Mouse (Mus musculus): ENCODE results near the gene Gabrb3.

Gene Gabrb3

DNA sequence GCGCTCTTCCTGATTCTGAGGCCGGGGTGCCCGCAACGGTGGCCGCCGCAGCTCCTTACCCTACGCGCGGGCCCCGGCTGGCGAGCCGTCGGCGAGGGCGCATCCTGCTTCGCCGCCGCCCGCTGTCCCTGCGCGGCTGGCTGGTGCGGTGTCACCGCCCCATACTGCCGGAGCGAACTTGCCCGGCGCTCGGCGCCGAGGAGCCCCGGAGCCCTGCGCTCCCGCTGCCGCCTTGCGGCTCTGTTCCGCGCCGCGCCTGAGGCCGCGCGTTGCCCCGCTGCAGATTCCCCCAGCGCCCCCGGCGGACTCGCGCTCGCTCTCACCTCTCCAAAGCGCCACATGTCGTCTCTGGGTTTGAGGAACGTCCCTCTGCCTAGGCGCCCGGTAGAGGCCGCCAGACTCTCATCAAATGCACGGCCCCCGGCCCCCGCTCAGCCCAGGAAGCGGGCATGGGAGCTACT lies 90.2 kb downstream of the Gabrb3 start, which contains the start of gene Gabra5:
Gabra5 (minus strand) TSS at position 379 of the 461 bp plus-strand sequence.
- in situ Hi-C loops (cut with MboI; ENCODE audit: low pct_unique_long_range_greater_than_20kb in 1 of 2, low sequenced_read_pairs in 2 of 2, unreplicated experiment in 1 of 2) = no loop called here

DNA sequence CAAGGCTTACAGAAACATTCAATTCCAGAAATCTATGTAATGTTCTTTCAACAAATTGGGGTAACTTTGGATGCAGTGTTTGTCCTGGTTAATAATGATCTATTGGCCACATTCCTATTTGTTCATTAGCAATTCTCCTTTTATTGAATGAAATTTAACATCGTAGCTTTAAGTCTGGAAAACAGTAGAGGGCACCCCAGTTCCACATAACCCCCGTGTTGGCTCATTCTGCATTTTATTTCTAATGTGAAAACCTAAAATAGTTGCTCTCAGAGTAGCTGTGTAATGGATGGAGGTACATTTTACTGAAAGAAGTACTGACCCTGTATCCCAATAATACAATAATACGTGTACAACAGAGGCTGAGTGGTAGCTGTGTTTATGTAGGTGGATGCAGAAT lies 93.5 kb downstream of the Gabrb3 start:
- in situ Hi-C loops (cut with MboI; ENCODE audit: low pct_unique_long_range_greater_than_20kb in 1 of 2, low sequenced_read_pairs in 2 of 2, unreplicated experiment in 1 of 2) = no loop called here

DNA sequence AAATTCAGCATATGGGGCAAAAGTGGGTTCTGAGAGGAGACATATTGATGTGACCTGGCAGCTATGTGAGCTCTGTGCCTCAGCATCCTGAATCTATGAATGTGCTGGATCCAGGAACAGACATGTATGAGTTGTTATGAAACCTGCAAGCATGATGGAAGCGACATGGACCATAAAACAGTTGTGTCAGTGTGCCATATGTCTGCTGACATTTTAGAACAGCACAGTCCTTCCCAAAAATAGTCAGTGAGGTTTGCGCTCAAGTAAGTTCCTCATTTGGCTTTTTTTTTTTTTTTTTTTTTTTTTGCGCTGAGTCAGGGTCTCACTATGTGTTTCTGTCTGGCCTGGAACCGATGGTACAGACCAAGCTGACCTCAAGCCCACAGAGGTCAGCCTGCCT lies 110.0 kb downstream of the Gabrb3 start:
- in situ Hi-C loops (cut with MboI; ENCODE audit: low pct_unique_long_range_greater_than_20kb in 1 of 2, low sequenced_read_pairs in 2 of 2, unreplicated experiment in 1 of 2) = no loop called here

DNA sequence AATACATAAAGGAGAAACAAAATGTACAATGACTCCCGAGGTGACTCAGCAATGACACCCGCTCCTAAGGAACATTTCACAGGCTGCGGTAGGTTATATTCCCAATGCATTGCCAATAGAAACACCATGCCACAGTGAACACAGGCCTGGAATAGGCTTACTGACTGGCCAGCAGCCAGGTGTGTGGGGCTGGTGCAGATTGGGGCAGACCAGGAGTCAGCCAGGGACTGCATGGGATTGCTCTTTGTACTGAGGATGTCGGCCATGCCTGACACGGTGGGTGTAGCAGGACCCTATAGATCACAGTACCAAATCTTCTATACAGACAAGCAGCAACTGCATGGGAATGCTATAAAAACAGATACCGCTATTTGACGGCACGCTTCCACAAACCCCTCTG lies 110.5 kb downstream of the Gabrb3 start:
- in situ Hi-C loops (cut with MboI; ENCODE audit: low pct_unique_long_range_greater_than_20kb in 1 of 2, low sequenced_read_pairs in 2 of 2, unreplicated experiment in 1 of 2) = no loop called here

DNA sequence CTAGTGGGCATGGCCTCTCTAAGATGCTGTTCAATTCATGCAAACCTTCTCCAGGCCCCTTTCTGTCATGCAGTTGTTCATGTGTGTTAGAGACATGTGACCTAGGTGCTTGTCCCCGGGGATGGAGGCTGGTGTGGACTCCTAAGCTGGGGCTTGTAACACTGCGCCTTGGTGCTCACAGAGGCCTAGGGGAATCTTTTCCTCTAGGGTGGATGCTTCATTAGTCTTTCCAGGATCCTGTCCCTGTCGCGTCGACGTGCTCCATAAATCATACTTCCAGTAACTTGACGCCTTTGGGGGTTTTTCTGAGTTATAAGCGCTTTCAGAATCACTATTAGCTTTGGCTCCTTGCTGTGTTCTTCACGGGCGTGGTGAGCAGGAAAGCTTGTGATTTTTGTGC lies 113.2 kb downstream of the Gabrb3 start:
- in situ Hi-C loops (cut with MboI; ENCODE audit: low pct_unique_long_range_greater_than_20kb in 1 of 2, low sequenced_read_pairs in 2 of 2, unreplicated experiment in 1 of 2) = no loop called here

GRCm38 (mm10) chr7:57538565-57538964 lies 119.1 kb downstream of the Gabrb3 start:
- in situ Hi-C loops (cut with MboI; ENCODE audit: low pct_unique_long_range_greater_than_20kb in 1 of 2, low sequenced_read_pairs in 2 of 2, unreplicated experiment in 1 of 2) = no loop called here

DNA sequence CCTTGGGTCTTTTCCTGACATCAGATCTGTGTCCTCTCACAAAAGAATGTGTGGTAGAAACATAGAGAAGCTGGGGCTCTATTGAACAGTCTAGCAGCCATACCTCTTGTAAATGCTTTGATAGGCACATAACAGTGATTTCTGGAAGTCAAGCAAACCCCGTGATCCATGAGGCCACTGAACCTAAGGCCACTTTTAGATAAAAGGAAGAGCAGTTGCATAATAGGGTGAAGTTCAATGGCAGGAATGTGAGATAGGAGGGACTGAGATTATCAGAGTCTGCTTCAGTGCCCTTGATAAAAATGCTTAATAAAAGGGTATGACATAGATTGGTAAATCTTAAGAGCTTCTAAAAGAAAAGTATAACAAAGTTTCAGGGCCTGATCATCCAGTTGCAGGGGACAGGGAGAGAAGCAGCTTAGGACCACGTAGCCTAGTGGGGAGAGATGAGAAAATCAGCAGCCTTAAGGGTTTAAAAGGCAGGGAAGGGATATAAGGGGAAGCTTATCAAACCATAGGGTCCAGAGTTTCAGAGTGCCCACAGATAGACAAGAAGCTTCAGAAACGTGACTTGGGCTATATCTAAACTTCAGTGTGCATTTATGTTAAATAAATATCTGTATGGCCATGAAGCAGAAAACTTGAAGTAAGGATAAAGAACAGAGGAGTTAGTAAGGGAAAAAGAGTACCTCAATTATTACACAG lies 141.4 kb downstream of the Gabrb3 start:
- in situ Hi-C loops (cut with MboI; ENCODE audit: low pct_unique_long_range_greater_than_20kb in 1 of 2, low sequenced_read_pairs in 2 of 2, unreplicated experiment in 1 of 2) = no loop called here

DNA sequence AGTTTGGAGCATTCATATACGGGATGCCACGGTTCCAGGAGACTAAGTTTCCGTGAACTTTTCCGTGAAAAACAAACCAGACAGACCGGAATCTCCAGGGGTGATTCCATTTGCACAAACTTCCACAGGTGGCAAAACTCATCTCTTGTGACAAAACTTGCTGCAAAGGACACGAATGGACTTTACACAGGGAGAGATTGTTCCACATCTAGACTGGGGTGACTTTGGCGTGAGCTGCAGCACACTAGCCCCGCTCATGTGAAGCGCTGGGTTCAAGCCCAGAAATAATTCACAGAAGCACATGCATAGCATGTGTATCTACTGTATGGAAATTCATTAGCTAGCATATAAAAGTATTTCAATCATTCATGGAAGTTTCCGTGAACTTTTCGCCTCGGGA lies 144.9 kb downstream of the Gabrb3 start:
- in situ Hi-C loops (cut with MboI; ENCODE audit: low pct_unique_long_range_greater_than_20kb in 1 of 2, low sequenced_read_pairs in 2 of 2, unreplicated experiment in 1 of 2) = no loop called here

DNA sequence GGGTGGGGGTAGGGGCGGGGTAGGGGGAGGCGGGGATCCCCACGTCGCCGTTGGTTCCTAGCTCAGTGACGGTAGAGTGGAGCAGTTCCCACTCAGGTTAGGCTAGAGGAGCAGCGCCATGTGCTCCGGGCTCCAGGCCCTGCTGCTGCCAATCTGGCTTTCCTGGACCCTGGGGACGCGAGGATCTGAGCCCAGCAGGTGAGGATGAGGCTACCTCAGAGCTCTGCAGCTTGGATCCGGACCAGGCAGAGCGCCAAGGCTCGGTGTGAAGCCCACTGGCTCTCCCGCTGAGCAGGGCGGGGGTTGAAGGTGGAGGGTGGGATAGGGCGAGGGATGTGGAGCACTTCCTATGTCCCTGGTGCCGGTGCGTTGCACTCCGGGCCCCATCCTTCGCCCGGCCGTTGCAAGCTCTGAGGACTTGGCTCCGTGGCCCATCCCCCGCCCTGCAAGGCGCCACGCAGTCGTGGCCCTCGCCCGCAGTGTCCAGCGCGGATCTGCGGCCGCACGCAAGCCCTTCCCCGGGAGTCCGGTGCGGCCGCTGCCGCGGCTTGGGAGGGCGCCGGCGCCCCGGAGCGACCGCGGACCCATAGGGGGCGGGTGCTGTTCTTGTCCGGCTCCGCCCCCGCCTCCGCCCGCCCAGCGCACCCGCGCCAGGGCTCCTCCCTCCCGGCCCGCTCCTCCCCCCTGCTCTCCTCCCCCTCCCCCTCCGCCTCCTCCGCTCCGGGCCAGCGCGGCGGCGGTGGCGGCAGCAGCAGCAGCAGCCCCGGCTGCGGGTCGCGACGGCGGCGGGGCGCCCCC lies 171.2 kb downstream of the Gabrb3 start:
- in situ Hi-C loops (cut with MboI; ENCODE audit: low pct_unique_long_range_greater_than_20kb in 1 of 2, low sequenced_read_pairs in 2 of 2, unreplicated experiment in 1 of 2) = no loop called here

DNA sequence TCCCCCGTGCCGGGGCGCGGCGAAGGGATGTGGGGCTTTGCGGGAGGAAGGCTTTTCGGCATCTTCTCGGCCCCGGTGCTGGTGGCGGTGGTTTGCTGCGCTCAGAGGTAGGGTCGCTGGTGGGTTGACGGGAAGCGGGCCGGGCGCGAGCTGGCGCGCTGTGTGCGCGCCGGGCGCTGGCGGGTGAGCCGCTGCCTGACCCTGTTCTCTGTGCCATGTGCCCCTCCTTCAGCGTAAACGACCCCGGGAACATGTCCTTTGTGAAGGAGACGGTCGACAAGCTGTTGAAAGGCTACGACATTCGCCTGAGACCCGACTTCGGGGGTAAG lies 171.7 kb downstream of the Gabrb3 start:
- in situ Hi-C loops (cut with MboI; ENCODE audit: low pct_unique_long_range_greater_than_20kb in 1 of 2, low sequenced_read_pairs in 2 of 2, unreplicated experiment in 1 of 2) = no loop called here

DNA sequence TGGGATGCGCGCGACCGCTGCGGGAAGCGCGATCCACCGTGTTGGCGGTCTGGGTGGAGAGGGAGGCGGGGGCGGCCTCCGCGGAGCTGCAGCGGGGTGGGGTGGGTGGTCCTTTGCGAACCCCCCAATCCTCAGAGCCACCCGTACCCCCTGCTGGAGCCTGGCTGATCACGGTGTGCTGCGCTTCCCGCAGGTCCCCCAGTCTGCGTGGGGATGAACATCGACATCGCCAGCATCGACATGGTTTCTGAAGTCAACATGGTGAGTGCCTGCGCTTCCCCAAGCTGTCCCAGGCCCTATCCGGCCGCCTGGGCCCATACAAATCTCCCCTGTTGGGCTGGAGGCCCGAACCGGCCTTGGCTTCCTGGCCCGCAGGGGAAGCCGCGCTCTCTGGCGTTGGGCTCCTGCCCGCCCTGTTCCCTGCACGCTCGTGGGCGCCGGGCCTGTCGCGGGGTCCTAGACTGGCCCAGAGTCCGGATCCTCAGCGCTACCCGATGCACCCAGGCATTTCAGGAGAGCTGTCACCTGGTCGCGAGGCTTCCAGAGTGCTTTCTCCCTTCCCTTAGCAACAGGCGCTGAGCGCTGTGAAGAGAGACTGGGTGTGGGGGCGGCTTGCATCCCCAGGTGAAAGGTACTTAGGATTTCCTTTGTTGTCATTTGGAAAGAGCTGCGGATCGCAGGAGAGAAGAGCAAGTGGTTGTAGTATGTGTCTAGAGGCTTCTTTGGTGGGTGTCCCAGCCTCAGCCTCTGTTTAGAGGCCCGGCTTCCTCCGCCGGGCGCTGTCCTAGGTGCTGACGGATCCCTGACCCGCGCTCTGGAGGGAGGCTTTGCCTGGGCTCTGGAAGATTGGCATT lies 172.3 kb downstream of the Gabrb3 start:
- in situ Hi-C loops (cut with MboI; ENCODE audit: low pct_unique_long_range_greater_than_20kb in 1 of 2, low sequenced_read_pairs in 2 of 2, unreplicated experiment in 1 of 2) = no loop called here

- in situ Hi-C loops (cut with MboI; ENCODE audit: low pct_unique_long_range_greater_than_20kb in 1 of 2, low sequenced_read_pairs in 2 of 2, unreplicated experiment in 1 of 2) = no loop called here
These were observed 177.8 kb downstream of the Gabrb3 start for GRCm38 (mm10) chr7:57597341-57597740.

DNA sequence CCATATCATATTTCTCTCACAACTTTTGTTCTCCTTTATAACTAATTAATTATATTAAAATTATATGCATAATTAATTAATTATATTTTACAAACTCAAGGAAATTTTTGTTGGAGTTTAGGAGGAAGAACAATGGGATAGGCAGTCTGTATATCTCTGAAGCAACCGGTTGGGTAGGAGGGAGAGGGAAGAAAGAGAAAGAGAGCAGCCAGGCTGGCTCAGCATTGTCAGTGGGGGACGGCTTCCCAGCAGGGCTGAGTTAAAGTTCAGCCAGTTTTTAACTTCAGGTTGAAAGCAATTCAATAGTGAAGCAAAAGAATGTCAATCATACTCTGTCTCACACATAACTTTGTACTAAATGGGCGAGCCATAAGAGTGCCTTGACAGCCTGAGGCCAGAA lies 199.2 kb downstream of the Gabrb3 start:
- in situ Hi-C loops (cut with MboI; ENCODE audit: low pct_unique_long_range_greater_than_20kb in 1 of 2, low sequenced_read_pairs in 2 of 2, unreplicated experiment in 1 of 2) = no loop called here

DNA sequence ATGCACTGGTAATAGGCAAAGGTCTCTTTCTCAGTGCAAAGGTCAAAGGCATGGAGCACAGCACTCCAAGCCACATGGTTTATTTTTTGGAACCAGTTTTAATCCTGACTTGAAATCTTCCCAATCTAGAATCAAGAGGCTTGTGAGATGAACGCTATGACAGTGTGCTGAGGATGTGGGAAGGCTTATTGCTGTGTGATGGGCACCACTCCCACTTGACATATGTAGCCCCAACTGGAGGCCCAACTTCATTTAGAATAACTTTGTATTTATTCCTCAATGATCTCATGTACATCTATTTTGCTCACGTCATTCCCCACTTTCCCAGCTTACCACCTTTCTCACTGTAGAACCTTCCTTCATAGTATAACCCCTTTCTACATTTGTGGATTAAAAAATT lies 200.5 kb downstream of the Gabrb3 start:
- in situ Hi-C loops (cut with MboI; ENCODE audit: low pct_unique_long_range_greater_than_20kb in 1 of 2, low sequenced_read_pairs in 2 of 2, unreplicated experiment in 1 of 2) = no loop called here

DNA sequence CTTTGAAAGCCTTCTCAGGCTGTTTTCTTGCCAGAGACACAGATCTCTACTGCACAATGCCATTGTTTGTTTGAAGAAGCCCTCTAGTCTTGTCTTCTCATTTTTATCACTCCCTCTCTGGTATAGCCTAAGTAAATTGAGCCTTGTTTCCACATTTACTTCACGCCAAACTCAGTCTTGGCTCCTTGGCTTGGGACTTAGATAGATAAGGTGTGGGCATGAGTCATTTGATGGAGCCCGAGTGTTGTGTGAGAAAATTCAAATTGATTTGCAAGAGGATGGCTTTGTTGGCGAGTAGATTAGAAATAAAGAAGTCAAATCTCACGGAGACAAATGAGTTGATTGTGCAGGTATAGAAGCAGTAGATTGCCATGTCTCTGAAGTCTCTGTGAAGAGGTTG lies 204.2 kb downstream of the Gabrb3 start:
- in situ Hi-C loops (cut with MboI; ENCODE audit: low pct_unique_long_range_greater_than_20kb in 1 of 2, low sequenced_read_pairs in 2 of 2, unreplicated experiment in 1 of 2) = no loop called here

DNA sequence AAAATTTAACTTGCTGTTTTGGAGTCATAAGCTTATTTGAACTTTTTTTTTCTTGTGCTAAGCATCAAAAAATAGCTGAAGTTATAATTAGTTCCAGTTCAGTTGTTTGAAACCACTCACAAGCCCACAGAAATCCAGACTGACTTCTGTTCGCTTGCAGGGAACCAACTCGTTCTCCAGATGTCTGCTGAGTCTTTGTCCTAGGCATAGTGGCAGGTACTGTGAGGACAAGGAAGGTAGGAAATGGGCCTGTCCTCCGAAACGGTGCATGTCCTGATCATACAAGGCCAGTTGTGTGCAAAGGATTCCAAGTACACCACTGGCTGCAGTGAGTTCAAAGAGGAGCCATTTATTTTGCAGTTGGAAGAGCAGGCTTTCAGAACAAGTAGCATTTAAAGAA lies 215.5 kb downstream of the Gabrb3 start:
- in situ Hi-C loops (cut with MboI; ENCODE audit: low pct_unique_long_range_greater_than_20kb in 1 of 2, low sequenced_read_pairs in 2 of 2, unreplicated experiment in 1 of 2) = no loop called here

DNA sequence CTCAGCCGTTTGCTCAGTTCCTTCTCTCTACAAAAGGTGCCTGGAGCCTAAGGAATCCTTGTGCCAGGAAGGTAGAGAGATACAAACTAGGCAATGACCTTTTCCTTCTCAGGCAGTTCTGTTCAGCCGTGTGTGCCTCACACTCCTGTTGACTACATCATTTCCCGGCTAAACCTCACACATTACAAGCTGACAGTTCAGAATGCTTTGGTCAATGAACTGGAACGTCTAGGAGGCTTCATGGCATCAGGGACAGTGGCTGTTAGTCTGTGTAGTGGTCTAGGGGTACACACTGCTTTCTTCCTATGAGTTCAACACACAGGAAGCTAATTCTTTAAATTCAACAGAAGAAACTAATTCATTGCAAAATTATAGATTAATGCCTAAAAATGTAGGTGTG lies 216.2 kb downstream of the Gabrb3 start:
- in situ Hi-C loops (cut with MboI; ENCODE audit: low pct_unique_long_range_greater_than_20kb in 1 of 2, low sequenced_read_pairs in 2 of 2, unreplicated experiment in 1 of 2) = no loop called here

DNA sequence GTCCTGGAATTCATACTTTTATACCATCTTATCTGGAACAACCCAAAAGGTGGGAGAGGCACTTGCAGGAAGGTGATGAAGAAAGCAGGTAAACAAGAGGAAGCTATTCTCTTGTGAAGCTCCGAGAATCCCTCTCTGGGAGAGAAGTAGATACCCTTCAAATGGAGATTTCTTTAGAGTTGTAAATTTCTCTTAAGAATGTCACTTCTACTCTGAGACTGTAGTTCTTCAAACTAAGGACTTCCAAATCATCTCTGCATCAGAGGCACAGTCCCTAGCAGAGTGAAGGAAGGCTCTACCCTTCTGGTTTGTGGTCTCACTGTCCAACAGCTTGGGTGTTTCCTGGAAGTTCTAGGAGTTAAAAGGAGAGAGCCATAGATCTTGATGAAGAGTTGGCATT lies 221.3 kb downstream of the Gabrb3 start:
- in situ Hi-C loops (cut with MboI; ENCODE audit: low pct_unique_long_range_greater_than_20kb in 1 of 2, low sequenced_read_pairs in 2 of 2, unreplicated experiment in 1 of 2) = no loop called here

DNA sequence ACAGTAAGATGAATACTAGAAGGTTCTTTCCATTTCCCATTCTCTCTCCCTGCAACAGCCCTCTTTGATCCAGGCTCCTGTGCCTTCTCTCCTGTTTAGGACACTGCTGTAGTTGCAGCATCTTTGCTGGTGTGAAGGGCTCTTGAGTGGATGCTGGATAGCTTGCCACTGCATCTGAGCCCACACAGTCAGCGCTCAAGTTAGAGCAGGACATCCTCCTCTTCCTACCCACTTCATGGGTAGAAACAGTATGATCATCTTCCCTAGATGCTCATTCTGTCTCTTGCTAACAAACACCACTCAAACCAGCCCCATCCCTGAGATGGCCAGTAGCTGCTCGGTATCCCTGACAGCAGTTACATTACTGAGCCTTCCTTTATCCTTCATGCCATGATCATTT lies 227.9 kb downstream of the Gabrb3 start:
- in situ Hi-C loops (cut with MboI; ENCODE audit: low pct_unique_long_range_greater_than_20kb in 1 of 2, low sequenced_read_pairs in 2 of 2, unreplicated experiment in 1 of 2) = no loop called here
